Mouse (Mus musculus) T-helper 2 cell (primary cell): ENCODE results near the gene Slc28a3.

Source experiments
- in situ Hi-C: fragments of 300-600 bp; cut with MboI, MseI; formaldehyde crosslinking; loops from one replicate; pipeline ENCODE4 v1.15.1; 2025; ENCODE audit warnings: high pct_unique_total_duplicates

Gene Slc28a3

DNA sequence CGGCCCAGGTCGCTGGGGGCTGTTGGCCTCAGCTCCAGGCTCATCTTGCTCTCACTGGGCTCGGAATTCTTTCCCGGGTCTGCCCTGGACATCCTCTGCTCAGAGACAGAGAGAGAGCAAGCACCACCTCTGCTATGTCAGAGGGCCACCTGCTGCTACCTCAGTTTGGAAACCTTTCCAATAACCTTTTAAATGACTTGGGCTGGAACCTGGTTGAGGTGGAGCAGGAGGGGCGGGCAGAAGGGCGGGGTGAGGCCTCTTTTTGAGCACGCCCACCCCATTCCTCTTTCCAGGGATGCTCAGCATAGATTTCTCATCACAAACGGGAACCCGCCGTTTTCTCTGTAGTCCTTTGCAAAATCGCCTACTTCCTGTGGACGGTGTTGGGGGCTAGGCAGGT, at the start of gene Slc28a3:
Gene Slc28a3, minus strand, starts transcription at position 162 of the 400 bp plus-strand sequence.
- in situ Hi-C loops: no loop called here

DNA sequence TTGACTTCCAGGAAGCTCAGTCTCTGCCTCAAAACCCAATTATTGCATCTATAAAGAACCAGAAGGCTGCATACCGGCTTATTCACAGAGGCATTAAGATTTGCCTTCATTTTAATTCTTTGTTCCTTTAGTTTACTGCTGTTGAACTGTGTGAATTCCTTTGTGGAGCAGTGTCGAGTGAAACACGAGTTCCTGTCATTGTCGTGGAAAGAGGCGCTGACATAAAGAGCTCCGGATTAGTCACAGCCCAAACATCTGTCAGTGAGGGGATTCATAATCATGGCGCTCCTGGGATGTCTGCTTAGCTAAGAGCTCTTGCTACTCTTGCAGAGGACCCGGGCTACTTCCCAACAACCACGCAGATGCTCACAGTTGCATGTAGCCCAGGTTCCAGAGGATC, 47.3 kb upstream of the Slc28a3 start:
- in situ Hi-C loops: loop anchor here (10.0 kb wide), 1 partner anchor 1393 kb away; no protein-coding TSS in a partner anchor

DNA sequence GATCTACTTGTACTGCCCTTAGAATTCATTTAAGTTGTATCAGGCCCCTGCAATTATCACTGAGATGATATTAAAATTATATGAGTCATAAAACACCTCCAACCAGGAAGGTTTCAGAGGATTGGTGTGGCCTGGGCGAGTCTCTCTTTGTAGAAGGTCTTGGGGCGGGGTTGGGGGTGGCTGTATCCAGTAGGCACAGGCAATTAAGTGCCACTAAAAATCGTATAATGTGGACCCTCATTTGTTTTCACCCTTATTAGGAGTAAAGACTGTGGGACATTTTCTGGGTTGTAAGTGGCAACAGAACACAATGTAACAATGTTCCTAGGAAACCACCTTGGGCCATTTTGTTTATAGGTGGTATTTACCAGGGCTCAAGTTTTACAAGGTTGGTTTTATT, 46.2 kb upstream of the Slc28a3 start:
- in situ Hi-C loops: loop anchor here (10.0 kb wide), 1 partner anchor 1392 kb away; no protein-coding TSS in a partner anchor

DNA sequence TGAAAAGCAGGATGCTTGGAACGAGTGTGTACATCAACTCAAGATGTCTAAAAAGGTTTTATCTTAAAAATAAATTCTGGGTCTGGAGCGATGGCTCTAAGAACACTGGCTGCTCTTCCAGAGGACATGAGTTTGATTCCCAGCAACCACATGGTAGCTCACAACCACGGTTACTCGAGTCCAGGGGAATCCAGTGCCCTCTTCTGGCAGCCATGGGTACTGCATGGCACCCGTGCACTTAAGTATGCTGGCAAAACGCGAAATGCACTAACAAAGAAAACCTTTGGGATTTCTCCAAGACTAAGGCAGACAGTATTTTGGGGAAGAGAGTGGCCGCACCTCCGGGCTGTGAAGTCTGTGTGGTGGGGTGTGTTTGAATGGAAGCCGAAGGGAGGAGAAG, 44.9 kb upstream of the Slc28a3 start:
- in situ Hi-C loops: loop anchor here (10.0 kb wide), 1 partner anchor 1391 kb away; no protein-coding TSS in a partner anchor

DNA sequence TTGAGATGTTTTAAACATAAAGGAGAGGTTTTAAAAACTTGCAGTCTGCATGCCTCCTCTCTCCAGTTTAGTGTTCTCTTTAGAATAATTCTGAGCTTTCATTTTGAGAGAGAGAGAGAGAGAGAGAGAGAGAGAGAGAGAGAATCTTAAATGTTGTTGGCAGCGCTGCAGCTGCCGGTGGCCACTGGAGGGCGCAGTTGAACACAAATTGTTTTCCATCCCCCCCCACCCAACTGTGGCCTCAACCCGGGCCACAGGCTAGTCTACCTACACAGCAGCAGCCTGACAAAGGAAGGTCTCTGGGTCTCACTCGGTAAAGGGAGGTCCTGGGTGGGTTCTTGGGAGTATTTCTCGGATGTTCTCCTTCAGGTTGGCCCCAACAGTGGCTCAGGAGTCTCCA, 29.7 kb upstream of the Slc28a3 start:
- in situ Hi-C loops: loop anchor here (25.0 kb wide), 1 partner anchor 722 kb away; no protein-coding TSS in a partner anchor

DNA sequence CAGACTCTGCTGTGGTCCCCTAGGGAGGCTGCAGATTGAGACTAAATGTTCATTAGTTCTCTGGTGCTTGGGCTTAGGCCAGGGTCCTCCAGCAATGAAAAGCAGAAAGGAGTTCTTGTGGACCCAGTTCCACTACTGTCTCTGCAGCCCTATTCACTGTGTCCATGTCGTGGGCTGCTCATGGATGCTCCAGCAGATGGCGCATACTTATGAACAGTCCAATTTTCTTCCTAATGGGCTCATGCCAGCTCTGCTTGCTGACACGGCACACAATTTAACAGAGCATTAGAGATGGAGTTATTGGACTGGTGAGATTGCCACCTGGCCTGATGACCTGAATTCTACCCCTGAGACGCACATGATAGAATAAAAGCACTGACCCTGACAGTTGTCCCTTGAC, 28.3 kb upstream of the Slc28a3 start:
- in situ Hi-C loops: loop anchor here (25.0 kb wide), 1 partner anchor 723 kb away; no protein-coding TSS in a partner anchor

DNA sequence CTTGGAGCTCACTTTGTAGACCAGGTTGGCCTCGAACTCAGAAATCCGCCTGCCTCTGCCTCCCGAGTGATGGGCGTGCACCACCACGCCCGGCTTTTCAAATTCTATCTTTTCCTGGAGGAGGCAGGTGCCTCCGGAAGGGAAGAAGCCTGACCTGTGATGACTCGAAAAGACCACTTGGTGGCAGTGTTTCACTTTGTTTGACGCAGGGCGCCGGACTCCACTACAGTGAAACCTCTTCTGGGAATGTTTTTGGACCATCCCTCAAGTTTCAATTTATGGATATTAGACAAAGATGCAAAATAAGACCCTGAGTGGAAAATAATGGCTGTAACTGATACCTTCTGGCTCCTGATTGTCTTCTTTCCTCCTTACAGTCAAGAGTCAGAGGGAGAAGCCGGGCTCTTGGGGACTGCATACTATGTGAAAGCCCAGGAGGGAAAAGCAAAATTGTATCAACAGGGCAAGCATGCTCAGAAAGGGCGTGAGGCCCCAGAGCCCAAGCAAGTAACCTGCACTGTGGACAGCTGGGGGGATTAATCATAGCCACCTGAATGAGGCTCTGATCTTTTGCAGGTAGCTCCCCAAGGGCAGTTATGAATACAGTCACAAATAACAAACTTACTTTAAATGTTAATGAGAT, 26.8 kb upstream of the Slc28a3 start:
- in situ Hi-C loops: loop anchor here (25.0 kb wide), 1 partner anchor 725 kb away; no protein-coding TSS in a partner anchor

DNA sequence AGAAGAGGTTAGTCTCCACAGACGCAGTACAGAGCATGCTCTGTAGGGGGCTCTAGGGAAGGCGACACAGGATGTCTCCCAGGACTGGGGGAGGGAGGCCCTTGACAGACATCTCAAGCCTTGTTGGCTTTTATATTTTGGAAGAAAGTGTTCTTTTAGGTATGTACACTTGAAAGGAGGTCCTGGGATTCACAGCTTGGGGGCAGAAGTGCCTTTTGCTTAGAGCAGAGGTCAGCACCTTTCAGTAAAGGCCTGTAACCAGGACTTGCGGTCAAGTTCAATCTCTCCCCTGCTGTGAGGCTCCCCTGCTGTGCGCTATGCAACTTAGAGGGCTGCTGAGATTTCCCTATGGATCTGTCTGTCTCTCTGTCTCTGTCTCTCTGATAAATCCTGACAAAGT, 23.2 kb upstream of the Slc28a3 start:
- in situ Hi-C loops: loop anchor here (25.0 kb wide), 1 partner anchor 728 kb away; no protein-coding TSS in a partner anchor

DNA sequence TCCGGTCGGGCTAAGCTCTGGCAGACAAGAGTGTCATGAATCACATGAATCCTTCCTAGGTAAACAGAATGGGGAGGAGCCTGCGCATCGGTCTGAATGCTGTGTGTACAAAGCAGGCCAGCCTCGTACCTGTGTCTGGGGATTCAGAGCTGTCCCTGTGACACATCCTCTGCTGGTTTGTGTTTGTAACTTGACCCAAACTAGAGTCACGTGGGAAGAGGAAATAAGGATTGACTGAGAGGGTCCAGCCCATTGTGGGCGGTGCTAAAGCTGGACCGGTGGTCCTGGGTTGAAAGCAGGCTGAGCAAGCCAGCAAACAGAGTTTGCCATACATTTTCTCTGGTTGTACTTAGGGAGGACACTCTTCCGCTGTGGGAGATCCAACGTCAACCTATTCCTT, 20.1 kb upstream of the Slc28a3 start:
- in situ Hi-C loops: loop anchor here (25.0 kb wide), 1 partner anchor 732 kb away; no protein-coding TSS in a partner anchor

DNA sequence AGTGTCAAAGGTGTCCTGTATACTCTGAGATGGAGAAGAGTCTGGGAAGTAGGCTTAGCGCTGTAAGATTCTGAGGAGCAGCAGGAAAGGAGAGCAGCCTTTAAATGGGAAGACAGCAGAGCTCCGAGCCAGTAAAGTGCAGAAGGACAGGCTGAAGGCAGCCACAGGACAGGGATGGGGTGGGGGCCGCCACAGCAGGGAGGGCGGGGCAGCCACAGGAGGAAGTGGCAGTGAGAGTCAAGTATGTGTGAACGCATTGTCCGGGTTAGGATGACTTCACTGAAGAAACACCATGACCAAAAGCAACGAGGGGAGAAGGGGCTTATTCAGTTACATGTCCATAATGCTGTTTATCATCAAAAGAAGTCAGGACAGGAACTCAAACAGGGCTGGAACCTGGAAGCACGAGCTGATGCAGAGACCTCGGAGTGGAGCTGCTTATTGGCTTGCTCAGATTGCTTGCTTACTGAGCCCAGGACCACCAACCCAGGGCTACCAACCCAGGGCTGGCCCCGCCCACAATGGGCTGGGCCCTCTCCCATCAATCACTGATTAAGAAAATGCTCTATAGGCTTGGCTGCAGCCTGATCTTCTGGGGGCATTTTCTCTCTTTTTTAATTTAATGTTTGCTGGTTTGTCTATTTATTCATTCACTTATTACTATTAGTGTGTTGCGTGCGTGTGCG, 18.8 kb upstream of the Slc28a3 start:
- in situ Hi-C loops: loop anchor here (25.0 kb wide), 1 partner anchor 733 kb away; no protein-coding TSS in a partner anchor

DNA sequence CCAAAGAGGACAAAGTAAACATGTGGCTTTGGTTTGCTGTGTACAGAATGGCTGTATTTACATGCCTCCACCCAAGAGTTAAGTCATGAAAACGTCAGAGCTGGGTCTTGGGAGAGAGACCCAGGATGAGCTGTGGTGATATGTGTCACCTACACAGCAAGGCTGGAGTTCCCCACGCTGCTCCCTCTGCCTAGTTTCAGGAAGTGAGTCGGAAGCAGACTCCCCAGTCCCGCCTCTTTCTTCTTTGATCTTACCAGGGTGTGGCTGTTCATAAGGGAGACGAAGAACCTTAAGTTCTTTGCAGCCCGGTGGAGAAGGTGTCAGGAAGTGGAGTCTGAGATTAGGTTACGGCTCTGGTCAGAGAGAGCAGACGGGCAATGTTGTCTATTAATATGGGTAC, 12.0 kb upstream of the Slc28a3 start:
- in situ Hi-C loops: no loop called here

DNA sequence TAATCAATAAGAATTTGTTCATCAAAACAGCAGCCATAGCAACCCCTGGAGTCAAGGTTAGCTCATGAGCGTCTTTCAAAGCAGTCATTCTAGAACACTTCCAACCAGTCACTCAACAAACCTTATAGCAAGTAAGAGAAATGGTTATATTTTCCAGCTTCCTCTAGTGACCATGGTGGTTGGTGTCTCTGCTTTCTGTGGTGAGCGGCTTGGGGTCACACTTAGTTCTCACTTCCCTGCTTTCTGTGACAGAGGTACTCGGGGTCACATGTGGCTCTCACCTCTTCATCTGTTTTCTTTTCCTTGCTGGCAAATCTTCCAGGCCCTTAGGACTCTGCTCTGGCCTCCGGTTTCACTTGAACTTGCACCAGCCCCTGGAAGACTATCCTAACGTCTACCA, 8.6 kb upstream of the Slc28a3 start:
- in situ Hi-C loops: no loop called here

DNA sequence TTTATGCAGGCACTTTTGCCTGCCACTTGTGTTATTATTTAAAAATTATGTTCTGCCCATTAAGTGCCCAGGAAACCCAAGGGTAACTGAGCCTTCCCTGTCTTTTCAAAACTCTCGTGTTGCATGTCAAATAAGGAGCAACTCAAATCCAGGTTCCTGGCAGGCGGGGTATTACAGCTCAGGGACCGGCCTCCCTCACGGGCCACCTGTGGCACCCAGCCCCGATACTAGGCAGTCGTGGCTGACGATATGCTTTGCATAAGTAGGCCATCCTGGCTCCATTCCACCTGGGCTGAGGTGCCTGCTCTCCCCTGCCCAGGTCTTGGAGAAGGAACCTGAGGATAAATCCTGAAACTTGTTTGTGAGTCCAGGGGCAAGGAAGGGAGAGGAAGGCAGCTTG, 618 bp downstream of the Slc28a3 start:
- in situ Hi-C loops: no loop called here

DNA sequence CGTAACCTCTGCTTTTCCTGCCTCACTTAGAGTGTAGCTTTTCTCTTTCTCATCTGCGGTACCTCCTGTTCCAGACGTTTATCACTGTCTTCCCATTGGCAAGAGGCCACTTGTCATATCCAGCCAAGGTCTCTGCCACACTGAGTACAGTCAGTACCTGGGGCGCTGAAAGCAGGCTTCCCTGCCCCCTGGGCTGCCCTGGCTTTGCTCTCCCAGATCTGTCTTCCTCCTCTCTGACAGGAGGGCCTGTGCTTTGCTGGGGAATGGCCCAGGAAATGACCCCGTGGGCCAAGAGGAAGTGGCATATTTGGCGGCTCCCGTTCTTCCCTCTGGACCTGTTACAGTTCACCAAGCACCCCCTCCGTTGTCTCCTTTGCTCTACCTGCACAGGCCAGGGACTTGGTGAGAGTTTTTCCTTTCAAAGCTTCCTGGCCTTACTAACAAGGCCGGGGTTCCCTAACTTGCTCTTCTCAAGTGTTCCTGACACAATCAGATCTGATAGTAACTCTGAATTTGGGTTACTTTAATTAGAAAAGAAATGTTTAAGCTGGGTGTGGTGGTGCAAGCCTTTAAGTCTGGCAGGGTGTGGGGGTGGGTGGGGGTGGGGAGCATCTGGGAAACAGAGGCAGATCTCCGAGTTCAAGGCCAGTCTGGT, 9.3 kb downstream of the Slc28a3 start:
- in situ Hi-C loops: no loop called here

DNA sequence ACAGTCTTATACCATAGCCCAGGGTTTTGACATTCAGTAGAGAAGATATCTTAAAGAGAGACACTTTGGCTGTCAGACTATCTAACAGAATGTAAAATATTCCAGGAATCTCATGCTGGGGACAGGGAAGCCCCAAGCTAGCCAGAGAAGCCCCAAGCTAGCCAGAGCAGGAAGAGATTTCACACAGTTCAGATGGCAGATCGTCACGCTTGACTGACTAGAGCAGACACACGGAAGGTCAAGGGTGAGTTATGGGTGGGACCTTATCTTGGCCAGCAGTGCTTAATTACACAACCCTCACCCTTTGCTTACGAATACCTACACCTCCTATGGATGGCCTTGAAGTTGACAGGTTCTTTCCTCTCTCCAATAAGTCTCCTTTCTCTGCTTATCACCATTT, 12.1 kb downstream of the Slc28a3 start:
- in situ Hi-C loops: no loop called here

DNA sequence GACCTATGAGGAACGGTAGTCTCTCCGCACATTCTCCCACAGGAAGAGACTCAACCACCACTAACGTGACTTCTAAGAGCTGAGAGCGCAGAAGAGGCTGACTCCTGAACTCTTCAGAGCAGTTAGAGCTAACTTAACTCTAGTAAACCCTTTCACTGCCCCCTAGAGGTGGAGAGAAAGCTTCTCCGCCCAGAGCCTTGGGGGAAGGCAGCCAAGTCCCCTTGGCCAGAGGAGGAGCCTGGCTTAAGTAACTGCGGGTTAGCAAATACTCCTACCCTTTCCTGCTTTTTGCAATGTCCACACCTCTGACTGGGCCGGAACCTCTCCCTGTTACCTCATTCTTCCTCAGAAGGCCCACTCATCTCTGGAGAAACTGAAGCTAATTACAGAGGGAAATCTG, 17.5 kb downstream of the Slc28a3 start:
- in situ Hi-C loops: no loop called here

DNA sequence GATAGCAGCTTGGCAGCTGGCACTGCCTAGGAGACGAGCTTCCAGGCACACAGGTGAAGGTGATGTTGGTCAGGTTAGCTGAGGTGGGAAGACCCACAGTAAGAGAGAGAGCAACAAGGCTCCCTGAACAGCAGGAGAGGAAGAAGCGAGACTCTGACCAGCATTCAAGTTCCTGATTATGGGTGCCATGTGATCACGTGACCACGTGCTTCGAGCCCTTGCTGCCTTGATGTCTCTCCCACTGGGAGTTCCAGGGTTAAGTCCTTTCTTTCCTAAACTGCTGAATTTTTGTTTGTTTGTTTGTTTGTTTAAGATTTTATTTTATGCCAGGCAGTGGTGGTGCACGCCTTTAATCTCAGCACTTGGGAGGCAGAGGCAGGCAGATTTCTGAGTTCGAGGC, 18.8 kb downstream of the Slc28a3 start:
- in situ Hi-C loops: no loop called here

DNA sequence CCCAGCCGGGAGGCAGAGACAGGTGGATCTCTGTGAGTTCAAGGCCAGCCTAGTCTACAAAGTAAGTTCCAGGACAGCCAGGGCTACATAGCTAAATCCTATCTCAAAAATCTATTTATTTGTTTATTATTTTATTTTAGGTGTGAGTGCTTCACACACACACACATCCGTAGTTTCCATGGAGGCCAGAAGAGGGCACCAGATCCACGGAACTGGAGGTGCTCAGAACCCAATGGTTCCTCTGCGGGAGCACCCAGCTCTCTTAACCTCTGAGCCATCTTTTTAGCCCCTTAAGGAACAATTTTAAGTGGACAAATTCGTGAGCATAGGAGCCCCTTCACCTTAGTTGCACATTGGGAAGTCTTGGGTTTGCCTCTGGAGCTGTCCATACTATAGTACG, 20.0 kb downstream of the Slc28a3 start:
- in situ Hi-C loops: no loop called here

DNA sequence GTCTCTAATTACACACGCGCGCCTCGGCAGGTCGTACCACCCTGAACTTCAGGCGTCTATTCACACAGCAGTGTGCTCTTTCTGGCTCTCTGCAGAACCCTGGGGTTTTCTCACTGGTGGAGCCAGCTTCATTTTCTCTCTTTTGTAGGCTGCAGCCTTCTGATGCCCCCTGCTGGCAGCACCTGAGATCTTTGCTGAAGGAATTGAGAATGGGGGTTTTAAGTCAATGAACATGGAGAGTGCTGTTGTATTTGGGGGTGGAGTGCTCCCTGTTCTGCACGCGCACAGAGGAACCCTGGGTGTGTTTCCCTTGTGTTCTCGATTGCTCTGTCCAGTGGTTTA, 21.2 kb downstream of the Slc28a3 start:
- in situ Hi-C loops: no loop called here

DNA sequence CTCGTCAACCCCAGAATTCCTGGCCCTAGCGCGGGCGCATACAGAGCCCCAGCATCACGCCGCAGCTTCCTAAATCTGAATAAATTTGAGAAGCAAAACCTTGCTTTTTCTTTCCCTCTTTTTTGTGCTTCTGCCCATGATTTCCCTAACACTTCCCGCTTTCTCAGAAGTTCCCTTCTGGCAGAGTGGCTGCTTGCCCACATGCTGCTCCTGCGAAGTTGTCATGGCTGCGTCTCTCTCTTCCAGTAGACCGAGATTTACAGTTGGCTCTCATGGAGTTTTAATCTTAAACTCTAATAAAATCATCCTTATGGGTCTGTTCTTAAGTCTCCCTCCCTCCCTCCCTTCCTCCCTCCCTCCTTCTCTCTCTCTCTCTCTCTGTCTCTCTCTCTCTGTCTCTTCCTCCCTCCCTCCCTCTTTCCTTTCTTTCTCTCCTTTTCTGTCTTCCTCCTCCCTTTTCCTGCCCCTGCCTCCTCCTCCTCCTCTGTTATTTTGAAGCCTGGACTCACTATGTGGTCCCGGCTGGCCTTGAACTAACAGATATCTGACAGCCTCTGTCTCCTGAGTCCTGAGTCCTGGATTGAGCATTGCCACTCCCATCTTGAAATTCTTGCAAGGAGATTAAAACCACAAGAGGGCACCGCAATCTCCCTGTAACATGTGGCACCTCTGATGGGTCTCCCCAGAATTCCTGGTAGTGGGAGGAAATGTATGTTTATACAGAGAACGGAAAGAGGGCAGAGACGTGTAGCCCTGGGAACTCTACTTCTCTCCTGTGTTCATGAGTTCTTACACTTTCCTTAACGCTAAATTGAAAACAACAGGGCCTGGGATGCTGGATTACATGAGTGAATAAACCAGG, 21.8 kb downstream of the Slc28a3 start:
- in situ Hi-C loops: no loop called here

DNA sequence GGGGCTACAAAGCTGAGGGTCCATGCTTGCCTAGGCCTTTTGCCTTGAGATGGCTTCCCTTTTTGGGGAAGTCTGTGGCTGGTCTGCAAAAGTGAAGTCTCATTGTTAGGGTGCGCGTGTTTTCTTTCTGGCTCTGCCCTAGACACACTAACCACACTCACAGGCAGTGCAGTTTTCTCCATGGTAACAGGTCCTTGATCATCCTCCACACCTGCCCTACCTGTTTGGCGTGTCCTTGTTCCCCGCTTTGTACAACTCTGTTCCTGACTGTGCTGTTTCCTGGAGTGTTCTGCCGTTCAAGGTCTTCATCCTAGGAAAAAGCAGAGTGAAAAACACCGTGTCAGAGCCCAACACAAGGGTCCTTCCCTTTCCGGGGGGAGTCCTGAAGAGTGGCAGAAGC, 22.7 kb downstream of the Slc28a3 start:
- in situ Hi-C loops: no loop called here

DNA sequence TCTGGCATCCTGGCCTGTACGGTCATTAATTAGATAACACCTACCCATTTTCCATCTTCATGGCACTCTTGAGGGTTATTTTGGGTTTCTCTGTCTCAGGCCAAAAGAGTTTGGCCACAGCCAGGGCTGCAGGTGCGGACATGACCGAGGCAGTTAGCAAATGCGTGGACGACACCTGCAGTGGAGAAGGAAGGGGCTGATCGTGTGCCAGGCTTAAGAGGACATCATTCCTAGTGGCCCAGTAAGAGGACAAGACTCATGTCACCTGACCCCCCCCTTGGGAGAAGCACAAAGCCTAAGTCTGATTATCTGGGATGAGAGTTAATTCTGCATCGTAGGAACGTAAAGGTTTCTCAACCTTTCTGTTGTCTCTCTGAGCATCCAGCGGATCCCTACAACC, 44.5 kb downstream of the Slc28a3 start:
- in situ Hi-C loops: no loop called here
